Mouse (Mus musculus) midbrain, embryonic 10.5 days (tissue): Measurements from ENCODE around the gene Stag2. TPM values are rescaled to one million over a fixed set of nuclear protein-coding genes. Genes with fewer than 3 reads are reported as not detected.

Experiments used
- DNase-seq: peaks from one replicate; pipeline ENCODE4 v3.0.0-alpha.2; 2017; ENCODE audit warnings: low spot score
- H3K27ac ChIP-seq: fragments of 300-500 bp; sonication (generic); replicated peaks from 2 replicates; pipeline ENCODE4 v1.5.1; 2016; ENCODE audit warnings: mild to moderate bottlenecking
- H3K27me3 ChIP-seq: fragments of 300-500 bp; sonication (generic); 2 replicates; pipeline ENCODE4 v1.6.1; 2016; ENCODE audit warnings: low read depth, mild to moderate bottlenecking; ENCODE audit not compliant: poor library complexity, severe bottlenecking
- H3K36me3 ChIP-seq: fragments of 300-500 bp; sonication (generic); 2 replicates; pipeline ENCODE4 v1.6.1; 2016; ENCODE audit warnings: mild to moderate bottlenecking, moderate library complexity
- H3K4me1 ChIP-seq: fragments of 300-500 bp; sonication (generic); 2 replicates; pipeline ENCODE4 v1.6.1; 2016
- H3K4me3 ChIP-seq: fragments of 300-500 bp; sonication (generic); 2 replicates; pipeline ENCODE4 v1.5.1; 2016; ENCODE audit warnings: mild to moderate bottlenecking, moderate library complexity
- H3K9me3 ChIP-seq: fragments of 300-500 bp; sonication (generic); replicated peaks from 2 replicates; pipeline ENCODE4 v1.6.1; 2016; ENCODE audit warnings: mild to moderate bottlenecking
- WGBS: fragments of 180-500 bp; shearing (Covaris S2); methylation state at CpG from one replicate; pipeline ENCODE4 v1.1.7; 2016; 5-methylcytosine and 5-hydroxymethylcytosine counted together
- polyA plus RNA-seq: library from polyadenylated mRNA; unstranded; fragments of >200 nt; fragmentation: Nextera tagmentation; extraction: Ambion mirVana; gene quantifications from 2 replicates; pipeline ENCODE4 v1.2.1, GENCODE M21; 2016

The Stag2 gene
- polyA plus RNA-seq, 1 experiment from 2014 or later = 40.2 TPM

- H3K4me3 ChIP-seq = no peak overlapping the region
- H3K36me3 ChIP-seq = no peaks in the 10 kb centered on the region
Measured at GRCm38 (mm10) chrX:42315231-42315630, 166.1 kb downstream of the Stag2 start.

GRCm38 (mm10) chrX:42320424-42320823 lies 171.3 kb downstream of the Stag2 start:
- 33% methylated on average over 5 of the region's 5 CpGs for WGBS

More at GRCm38 (mm10) chrX:42315231-42315630, 166.1 kb downstream of the Stag2 start:
- H3K27ac ChIP-seq = no peak overlapping the region
- H3K9me3 ChIP-seq = no peaks in the 10 kb centered on the region
- H3K4me1 ChIP-seq = peaks cover 7% of the 10 kb centered on the region
- WGBS = 75% methylated on average over 3 of the region's 3 CpGs
- no peaks in the 10 kb centered on the region for H3K27me3 ChIP-seq
- DNase-seq = no peak

DNA sequence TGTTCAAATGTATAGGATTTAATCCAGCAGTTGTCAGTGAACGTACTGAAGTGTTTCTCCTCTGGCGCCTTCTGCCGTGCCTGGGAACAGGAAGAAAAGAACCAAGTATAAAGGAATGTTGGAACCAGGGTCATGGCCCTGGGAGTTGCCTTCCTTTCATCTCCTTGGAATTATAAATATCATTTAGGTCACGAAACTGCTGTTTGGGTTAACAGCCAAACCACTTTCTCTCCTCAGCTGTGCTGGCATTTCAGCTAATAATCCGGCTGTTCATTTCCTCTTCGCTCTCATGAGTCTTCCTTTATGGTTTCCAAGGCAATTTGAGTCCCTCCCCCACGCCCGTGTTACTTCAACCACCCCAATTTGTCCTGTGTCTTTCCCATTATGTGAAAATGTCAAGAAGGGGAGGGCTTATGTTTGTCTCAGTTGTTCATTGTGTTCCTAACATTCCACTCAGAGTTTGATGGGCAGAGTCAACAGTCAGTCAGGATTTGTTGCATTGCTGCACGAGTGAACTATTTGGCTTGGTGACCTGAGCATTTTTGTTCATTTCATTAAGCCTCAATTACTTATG lies 172.2 kb downstream of the Stag2 start:
- Histone ChIP-seq H3K27ac (no peak overlapping the region), H3K4me3 (no peak overlapping the region), H3K4me1 (peaks cover 24% of the 10 kb centered on the region), H3K9me3 (no peaks in the 10 kb centered on the region), H3K27me3 (no peaks in the 10 kb centered on the region), H3K36me3 (no peaks in the 10 kb centered on the region)
- DNase-seq = peak; percentile 29
- 29% methylated on average over 9 of the region's 9 CpGs for WGBS

More at GRCm38 (mm10) chrX:42320424-42320823, 171.3 kb downstream of the Stag2 start:
- peak; percentile 16 for DNase-seq
- no peaks in the 10 kb centered on the region for H3K36me3 ChIP-seq
- H3K4me1 ChIP-seq = peaks cover 24% of the 10 kb centered on the region
- H3K9me3 ChIP-seq = no peaks in the 10 kb centered on the region
- H3K27ac ChIP-seq = peak overlapping the region; percentile 59; the same call in 1 of the 2 replicates
- no peak overlapping the region for H3K4me3 ChIP-seq
- no peaks in the 10 kb centered on the region for H3K27me3 ChIP-seq

DNA sequence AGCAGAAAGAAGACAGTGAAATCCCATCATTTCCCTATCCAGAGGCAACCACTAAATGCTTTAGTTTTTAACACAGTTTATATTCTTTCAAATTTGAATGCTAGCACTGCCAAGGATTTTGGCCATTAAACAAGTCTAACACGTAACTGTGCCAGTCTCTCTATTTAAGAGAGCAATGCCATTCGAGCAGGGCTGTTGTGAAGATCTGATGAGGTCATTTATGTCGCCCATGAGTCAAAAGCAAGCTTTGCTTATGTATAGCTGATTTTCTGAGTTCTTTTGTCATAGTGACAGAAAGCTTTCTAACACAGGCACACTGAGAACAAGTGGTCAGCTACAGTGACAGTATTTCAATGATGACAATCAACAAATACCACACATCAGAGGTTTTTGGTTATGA lies 175.7 kb downstream of the Stag2 start:
- no peaks in the 10 kb centered on the region for H3K27me3 ChIP-seq
- no peak for DNase-seq
- no peak overlapping the region for H3K27ac ChIP-seq
- no peaks in the 10 kb centered on the region for H3K9me3 ChIP-seq
- no peak overlapping the region for H3K4me3 ChIP-seq
- no peaks in the 10 kb centered on the region for H3K36me3 ChIP-seq
- H3K4me1 ChIP-seq = peaks cover 21% of the 10 kb centered on the region
- 77% methylated on average over 3 of the region's 3 CpGs for WGBS

Other genes starting within 250 kb of the Stag2 start
- gene Thoc2, start 228.6 kb upstream of the Stag2 start, polyA plus RNA-seq = 79.9 and 88.5 TPM in 2 replicates
- 11.2 and 12.0 TPM in 2 replicates for gene Xiap, start 89.6 kb upstream of the Stag2 start, polyA plus RNA-seq